Mouse (Mus musculus): Measurements from ENCODE around the gene Kcnf1. TPM values are rescaled to one million over a fixed set of nuclear protein-coding genes. Genes with fewer than 3 reads are reported as not detected.

Kcnf1 gene
- polyA plus RNA-seq, 1 experiment from 2014 or later, result 0.30 TPM

- Histone ChIP-seq H3K27ac (ENCODE audit: low read depth, low read length) (no peak overlapping the region), H3K4me2 (replicated peaks; ENCODE audit: low read depth, low read length) (no peak overlapping the region), H3K4me1 (ENCODE audit: control insufficient read depth, insufficient read depth, low read length) (0 out of 2 replicates have a peak, but pooled peaks cover 3% of the 10 kb centered on the region), H3K27me3 (ENCODE audit: control insufficient read depth, insufficient read depth, low read length) (peaks cover 25% of the 10 kb centered on the region), H3K9ac (ENCODE audit: low read depth, low read length) (no peak overlapping the region), H3K36me3 (ENCODE audit: control insufficient read depth, insufficient read depth, low read length) (no peaks in the 10 kb centered on the region), H3K9me3 (ENCODE audit: control insufficient read depth, low read length) (no peaks in the 10 kb centered on the region), H3K4me3 (ENCODE audit: low read length) (no peak overlapping the region)
- 78% methylated on average over 10 of the region's 10 CpGs for WGBS
- no peak for ATAC-seq (ENCODE audit: low FRiP score, low TSS enrichment)
Observed at GRCm38 (mm10) chr12:17174134-17174893, 2.4 kb downstream of the Kcnf1 start.

GRCm38 (mm10) chr12:17170406-17170805 lies 6.3 kb downstream of the Kcnf1 start:
- no peak overlapping the region for H3K4me2 ChIP-seq (replicated peaks; ENCODE audit: low read depth, low read length)
- WGBS, result 79% methylated on average over 10 of the region's 10 CpGs

GRCm38 (mm10) chr12:17166116-17166515 lies 10.6 kb downstream of the Kcnf1 start:
- Histone ChIP-seq H3K9me3 (ENCODE audit: control insufficient read depth, low read length) (no peaks in the 10 kb centered on the region), H3K9ac (ENCODE audit: low read depth, low read length) (no peak overlapping the region), H3K27ac (ENCODE audit: low read depth, low read length) (no peak overlapping the region), H3K4me1 (ENCODE audit: control insufficient read depth, insufficient read depth, low read length) (no peaks in the 10 kb centered on the region), H3K4me3 (ENCODE audit: low read length) (no peak overlapping the region), H3K27me3 (ENCODE audit: control insufficient read depth, insufficient read depth, low read length) (no peaks in the 10 kb centered on the region), H3K4me2 (replicated peaks; ENCODE audit: low read depth, low read length) (no peak overlapping the region), H3K36me3 (ENCODE audit: control insufficient read depth, insufficient read depth, low read length) (no peaks in the 10 kb centered on the region)
- WGBS, result 97% methylated on average over 2 of the region's 2 CpGs
- ATAC-seq (ENCODE audit: low FRiP score, low TSS enrichment), result no peak

More at GRCm38 (mm10) chr12:17170406-17170805, 6.3 kb downstream of the Kcnf1 start:
- Histone ChIP-seq H3K9me3 (ENCODE audit: control insufficient read depth, low read length) (no peaks in the 10 kb centered on the region), H3K9ac (ENCODE audit: low read depth, low read length) (no peak overlapping the region), H3K27ac (ENCODE audit: low read depth, low read length) (no peak overlapping the region), H3K4me3 (ENCODE audit: low read length) (no peak overlapping the region), H3K4me1 (ENCODE audit: control insufficient read depth, insufficient read depth, low read length) (no peaks in the 10 kb centered on the region), H3K27me3 (ENCODE audit: control insufficient read depth, insufficient read depth, low read length) (peaks cover 11% of the 10 kb centered on the region), H3K36me3 (ENCODE audit: control insufficient read depth, insufficient read depth, low read length) (no peaks in the 10 kb centered on the region)
- ATAC-seq (ENCODE audit: low FRiP score, low TSS enrichment), result no peak

- Histone ChIP-seq H3K27me3 (ENCODE audit: control insufficient read depth, insufficient read depth, low read length) (no peaks in the 10 kb centered on the region), H3K9me3 (ENCODE audit: control insufficient read depth, low read length) (no peaks in the 10 kb centered on the region), H3K4me2 (replicated peaks; ENCODE audit: low read depth, low read length) (no peak overlapping the region), H3K9ac (ENCODE audit: low read depth, low read length) (no peak overlapping the region), H3K4me1 (ENCODE audit: control insufficient read depth, insufficient read depth, low read length) (no peaks in the 10 kb centered on the region), H3K4me3 (ENCODE audit: low read length) (no peak overlapping the region), H3K27ac (ENCODE audit: low read depth, low read length) (no peak overlapping the region), H3K36me3 (ENCODE audit: control insufficient read depth, insufficient read depth, low read length) (no peaks in the 10 kb centered on the region)
- ATAC-seq (ENCODE audit: low FRiP score, low TSS enrichment), result no peak
- WGBS, result 92% methylated on average over 3 of the region's 3 CpGs
Observed at GRCm38 (mm10) chr12:17163996-17164395, 12.7 kb downstream of the Kcnf1 start.

- no peak overlapping the region for H3K27ac ChIP-seq (ENCODE audit: low read depth, low read length)
- no peak overlapping the region for H3K4me3 ChIP-seq (ENCODE audit: low read length)
- ATAC-seq (ENCODE audit: low FRiP score, low TSS enrichment), result no peak
- H3K9me3 ChIP-seq (ENCODE audit: control insufficient read depth, low read length), result no peaks in the 10 kb centered on the region
- no peaks in the 10 kb centered on the region for H3K4me1 ChIP-seq (ENCODE audit: control insufficient read depth, insufficient read depth, low read length)
- 84% methylated on average over 7 of the region's 7 CpGs for WGBS
- H3K4me2 ChIP-seq (replicated peaks; ENCODE audit: low read depth, low read length), result no peak overlapping the region
- no peaks in the 10 kb centered on the region for H3K27me3 ChIP-seq (ENCODE audit: control insufficient read depth, insufficient read depth, low read length)
- no peaks in the 10 kb centered on the region for H3K36me3 ChIP-seq (ENCODE audit: control insufficient read depth, insufficient read depth, low read length)
- H3K9ac ChIP-seq (ENCODE audit: low read depth, low read length), result no peak overlapping the region
Observed at GRCm38 (mm10) chr12:17159549-17159948, 17.1 kb downstream of the Kcnf1 start.

- 92% methylated on average over 15 of the region's 15 CpGs for WGBS
- Histone ChIP-seq H3K9me3 (ENCODE audit: control insufficient read depth, low read length) (no peaks in the 10 kb centered on the region), H3K27me3 (ENCODE audit: control insufficient read depth, insufficient read depth, low read length) (no peaks in the 10 kb centered on the region), H3K4me3 (ENCODE audit: low read length) (no peak overlapping the region), H3K9ac (ENCODE audit: low read depth, low read length) (no peak overlapping the region), H3K36me3 (ENCODE audit: control insufficient read depth, insufficient read depth, low read length) (no peaks in the 10 kb centered on the region), H3K4me2 (replicated peaks; ENCODE audit: low read depth, low read length) (no peak overlapping the region), H3K4me1 (ENCODE audit: control insufficient read depth, insufficient read depth, low read length) (no peaks in the 10 kb centered on the region), H3K27ac (ENCODE audit: low read depth, low read length) (no peak overlapping the region)
- ATAC-seq (ENCODE audit: low FRiP score, low TSS enrichment), result no peak
Observed at GRCm38 (mm10) chr12:17157558-17157957, 19.1 kb downstream of the Kcnf1 start.

GRCm38 (mm10) chr12:17155781-17156180 lies 20.9 kb downstream of the Kcnf1 start:
- Histone ChIP-seq H3K9ac (ENCODE audit: low read depth, low read length) (no peak overlapping the region), H3K4me2 (replicated peaks; ENCODE audit: low read depth, low read length) (no peak overlapping the region), H3K27me3 (ENCODE audit: control insufficient read depth, insufficient read depth, low read length) (no peaks in the 10 kb centered on the region), H3K36me3 (ENCODE audit: control insufficient read depth, insufficient read depth, low read length) (no peaks in the 10 kb centered on the region), H3K4me3 (ENCODE audit: low read length) (no peak overlapping the region), H3K9me3 (ENCODE audit: control insufficient read depth, low read length) (no peaks in the 10 kb centered on the region), H3K4me1 (ENCODE audit: control insufficient read depth, insufficient read depth, low read length) (no peaks in the 10 kb centered on the region), H3K27ac (ENCODE audit: low read depth, low read length) (no peak overlapping the region)
- ATAC-seq (ENCODE audit: low FRiP score, low TSS enrichment), result no peak
- 79% methylated on average over 1 of the region's 1 CpGs for WGBS

- Histone ChIP-seq H3K9me3 (ENCODE audit: control insufficient read depth, low read length) (no peaks in the 10 kb centered on the region), H3K36me3 (ENCODE audit: control insufficient read depth, insufficient read depth, low read length) (no peaks in the 10 kb centered on the region), H3K4me3 (ENCODE audit: low read length) (no peak overlapping the region), H3K9ac (ENCODE audit: low read depth, low read length) (no peak overlapping the region), H3K4me1 (ENCODE audit: control insufficient read depth, insufficient read depth, low read length) (no peaks in the 10 kb centered on the region), H3K27me3 (ENCODE audit: control insufficient read depth, insufficient read depth, low read length) (no peaks in the 10 kb centered on the region), H3K4me2 (replicated peaks; ENCODE audit: low read depth, low read length) (no peak overlapping the region), H3K27ac (ENCODE audit: low read depth, low read length) (no peak overlapping the region)
- ATAC-seq (ENCODE audit: low FRiP score, low TSS enrichment), result no peak
- 80% methylated on average over 7 of the region's 7 CpGs for WGBS
Observed at GRCm38 (mm10) chr12:17152840-17153239, 23.8 kb downstream of the Kcnf1 start.

GRCm38 (mm10) chr12:17148920-17149319 lies 27.8 kb downstream of the Kcnf1 start:
- Histone ChIP-seq H3K4me3 (ENCODE audit: low read length) (no peak overlapping the region), H3K9ac (ENCODE audit: low read depth, low read length) (no peak overlapping the region), H3K9me3 (ENCODE audit: control insufficient read depth, low read length) (no peaks in the 10 kb centered on the region), H3K27ac (ENCODE audit: low read depth, low read length) (no peak overlapping the region), H3K4me2 (replicated peaks; ENCODE audit: low read depth, low read length) (no peak overlapping the region), H3K27me3 (ENCODE audit: control insufficient read depth, insufficient read depth, low read length) (no peaks in the 10 kb centered on the region), H3K4me1 (ENCODE audit: control insufficient read depth, insufficient read depth, low read length) (no peaks in the 10 kb centered on the region), H3K36me3 (ENCODE audit: control insufficient read depth, insufficient read depth, low read length) (no peaks in the 10 kb centered on the region)
- no peak for ATAC-seq (ENCODE audit: low FRiP score, low TSS enrichment)
- WGBS, result 54% methylated on average over 10 of the region's 10 CpGs
